Mouse (Mus musculus) heart, postnatal 0 days (tissue): ENCODE measurements at regions not wholly inside any gene's neighbourhood (a gene's known extent, or its start where the extent isn't known, plus 50 kb on each side); places are given as distances from the start of the nearest gene placed in this dataset.

Experiments
- CTCF ChIP-seq: IDR thresholded peaks from 2 replicates; pipeline ENCODE4 v1.5.1; 2016; ENCODE audit warnings: antibody characterized with exemption, control low read depth, low read depth
- EP300 ChIP-seq: IDR thresholded peaks from 2 replicates; pipeline ENCODE4 v1.6.1; 2016; ENCODE audit warnings: antibody characterized with exemption, low read depth

DNA sequence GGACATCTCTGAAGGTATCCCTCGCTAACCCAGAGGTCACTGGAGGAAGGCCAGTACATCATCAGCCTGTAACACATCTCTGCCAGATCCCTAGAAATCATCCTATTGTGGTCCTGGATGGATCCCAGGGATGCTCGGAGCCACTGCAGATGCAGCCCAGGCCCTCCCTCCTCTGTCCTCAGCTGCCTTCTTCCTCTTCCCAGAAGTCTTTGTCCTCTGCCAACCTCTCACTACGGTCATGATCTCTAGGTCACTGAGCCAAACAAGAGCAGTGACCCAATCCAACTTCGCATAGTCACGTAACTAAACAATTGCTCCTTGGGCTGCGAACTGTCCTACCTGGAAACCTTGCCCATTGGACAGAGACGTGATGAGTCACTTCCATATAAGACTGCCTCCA is 134.7 kb upstream of the Hs6st1 start:
- TF ChIP-seq EP300 (no peak), CTCF (no peak)
